Mouse (Mus musculus): ENCODE data around the gene Naa20. TPM values are rescaled to one million over a fixed set of nuclear protein-coding genes. Genes with fewer than 3 reads are reported as not detected.

The Naa20 gene
- polyA plus RNA-seq, 1 experiment from 2014 or later: 134 TPM

GRCm38 (mm10) chr2:145881932-145882331, 20.0 kb upstream of the Naa20 start:
- H3K4me2 ChIP-seq (replicated peaks; ENCODE audit: low read depth): no peak overlapping the region
- H3K9me3 ChIP-seq (ENCODE audit: control insufficient read depth, low read length): no peaks in the 10 kb centered on the region
- WGBS: 88% methylated on average over 5 of the region's 5 CpGs
- no peak for TF ChIP-seq EP300 (optimal IDR thresholded peaks at IDR 0.05)
- no peak overlapping the region for H3K9ac ChIP-seq (ENCODE audit: low read length)
- no peaks in the 10 kb centered on the region; the same call in 1 of the 2 replicates for H3K4me1 ChIP-seq (replicated peaks; ENCODE audit: control insufficient read depth, insufficient read depth)
- H3K27me3 ChIP-seq (ENCODE audit: control insufficient read depth, insufficient read depth, low read length): no peaks in the 10 kb centered on the region
- no peak overlapping the region for H3K4me3 ChIP-seq (ENCODE audit: low read depth, low read length)
- DNase-seq (ENCODE audit: low spot score): no peak
- ATAC-seq (ENCODE audit: low FRiP score, low TSS enrichment): no peak
- H3K27ac ChIP-seq (replicated peaks): no peak overlapping the region
- peaks cover 29% of the 10 kb centered on the region for H3K36me3 ChIP-seq (ENCODE audit: control insufficient read depth, insufficient read depth, low read length)

- Histone ChIP-seq H3K27ac (replicated peaks) (no peak overlapping the region), H3K36me3 (ENCODE audit: control insufficient read depth, insufficient read depth, low read length) (peaks cover 27% of the 10 kb centered on the region), H3K9me3 (ENCODE audit: control insufficient read depth, low read length) (no peaks in the 10 kb centered on the region), H3K27me3 (ENCODE audit: control insufficient read depth, insufficient read depth, low read length) (no peaks in the 10 kb centered on the region), H3K4me3 (ENCODE audit: low read depth, low read length) (no peak overlapping the region), H3K4me1 (replicated peaks; ENCODE audit: control insufficient read depth, insufficient read depth) (no peaks in the 10 kb centered on the region; the same call in 1 of the 2 replicates), H3K9ac (ENCODE audit: low read length) (no peak overlapping the region), H3K4me2 (replicated peaks; ENCODE audit: low read depth) (no peak overlapping the region)
- no peak for DNase-seq (ENCODE audit: low spot score)
- WGBS: 12% methylated on average over 2 of the region's 2 CpGs
- TF ChIP-seq EP300 (optimal IDR thresholded peaks at IDR 0.05) (no peak), CTCF (IDR thresholded peaks at IDR 0.05; ENCODE audit: low read depth) (peak; percentile 82)
- no peak for ATAC-seq (ENCODE audit: low FRiP score, low TSS enrichment)
Measured at GRCm38 (mm10) chr2:145882398-145882797, 19.5 kb upstream of the Naa20 start.

- DNase-seq (ENCODE audit: low spot score) (no peak), ATAC-seq (ENCODE audit: low FRiP score, low TSS enrichment) (peak; percentile 21)
- TF ChIP-seq EP300 (optimal IDR thresholded peaks at IDR 0.05) (no peak), CTCF (IDR thresholded peaks at IDR 0.05; ENCODE audit: low read depth) (no peak)
- WGBS: 25% methylated on average over 17 of the region's 17 CpGs
- Histone ChIP-seq H3K9ac (ENCODE audit: low read length) (no peak overlapping the region; the same call in 1 of the 2 replicates), H3K9me3 (ENCODE audit: control insufficient read depth, low read length) (no peaks in the 10 kb centered on the region), H3K27me3 (ENCODE audit: control insufficient read depth, insufficient read depth, low read length) (no peaks in the 10 kb centered on the region), H3K4me1 (replicated peaks; ENCODE audit: control insufficient read depth, insufficient read depth) (peaks cover 2% of the 10 kb centered on the region; the same call in 1 of the 2 replicates), H3K27ac (replicated peaks) (peak overlapping the region; percentile 82), H3K4me3 (ENCODE audit: low read depth, low read length) (no peak overlapping the region), H3K4me2 (replicated peaks; ENCODE audit: low read depth) (no peak overlapping the region), H3K36me3 (ENCODE audit: control insufficient read depth, insufficient read depth, low read length) (peaks cover 20% of the 10 kb centered on the region)
Measured at GRCm38 (mm10) chr2:145884036-145884912, 17.6 kb upstream of the Naa20 start.

DNA sequence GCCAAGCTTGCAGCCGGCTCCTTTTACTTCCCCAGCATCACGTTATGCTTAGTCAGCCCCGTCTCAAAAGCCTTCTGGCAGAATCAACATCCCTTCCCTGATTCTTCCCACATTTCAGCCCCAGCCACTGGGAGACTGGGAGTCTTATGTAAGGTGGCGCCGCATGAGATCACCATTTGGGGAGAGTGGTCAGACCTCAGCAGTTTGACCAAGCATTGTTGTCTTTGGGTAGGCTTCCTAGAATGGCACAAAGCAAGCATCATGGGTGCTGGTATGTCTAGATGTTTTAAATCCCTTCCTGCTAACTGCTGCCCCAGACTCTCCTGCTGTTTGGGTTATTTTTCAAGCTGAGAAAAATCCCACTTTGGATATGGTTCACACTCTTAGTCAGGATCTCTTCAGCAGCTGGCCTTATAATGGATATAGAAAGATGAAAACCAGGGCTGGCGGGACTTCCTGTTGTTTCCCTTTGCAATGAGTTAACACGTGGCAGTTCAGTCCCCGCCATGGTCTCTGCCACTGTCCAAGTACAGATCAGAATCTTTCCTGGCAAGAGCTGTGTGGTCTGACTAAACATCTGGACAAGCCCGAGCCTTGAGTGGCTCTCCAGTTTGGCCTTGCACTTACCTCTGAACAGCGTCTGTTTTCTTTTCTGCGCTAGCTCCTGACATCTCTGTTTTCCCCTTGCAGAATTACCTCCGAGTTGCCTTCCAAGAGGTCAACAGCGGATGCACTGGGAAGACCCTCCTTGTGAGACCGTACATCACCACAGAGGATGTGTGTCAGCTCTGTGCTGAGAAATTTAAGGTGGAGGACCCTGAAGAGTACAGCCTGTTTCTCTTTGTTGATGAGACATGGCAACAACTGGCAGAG, 16.8 kb upstream of the Naa20 start:
- Histone ChIP-seq H3K4me3 (ENCODE audit: low read depth, low read length) (no peak overlapping the region), H3K4me1 (replicated peaks; ENCODE audit: control insufficient read depth, insufficient read depth) (peaks cover 2% of the 10 kb centered on the region; the same call in 1 of the 2 replicates), H3K36me3 (ENCODE audit: control insufficient read depth, insufficient read depth, low read length) (peaks cover 15% of the 10 kb centered on the region), H3K9ac (ENCODE audit: low read length) (no peak overlapping the region; the same call in 1 of the 2 replicates), H3K27ac (replicated peaks) (peak overlapping the region; percentile 82), H3K4me2 (replicated peaks; ENCODE audit: low read depth) (no peak overlapping the region), H3K9me3 (ENCODE audit: control insufficient read depth, low read length) (no peaks in the 10 kb centered on the region), H3K27me3 (ENCODE audit: control insufficient read depth, insufficient read depth, low read length) (no peaks in the 10 kb centered on the region)
- peak; percentile 25; the same call in 1 of the 2 replicates for ATAC-seq (ENCODE audit: low FRiP score, low TSS enrichment)
- no peak for DNase-seq (ENCODE audit: low spot score)
- 42% methylated on average over 14 of the region's 14 CpGs for WGBS
- TF ChIP-seq CTCF (IDR thresholded peaks at IDR 0.05; ENCODE audit: low read depth) (no peak), EP300 (optimal IDR thresholded peaks at IDR 0.05) (no peak)

GRCm38 (mm10) chr2:145887937-145888765, 13.7 kb upstream of the Naa20 start:
- TF ChIP-seq CTCF (IDR thresholded peaks at IDR 0.05; ENCODE audit: low read depth) (peak; percentile 71), EP300 (optimal IDR thresholded peaks at IDR 0.05) (no peak)
- Histone ChIP-seq H3K9ac (ENCODE audit: low read length) (no peak overlapping the region), H3K9me3 (ENCODE audit: control insufficient read depth, low read length) (no peaks in the 10 kb centered on the region), H3K36me3 (ENCODE audit: control insufficient read depth, insufficient read depth, low read length) (peaks cover 13% of the 10 kb centered on the region), H3K4me2 (replicated peaks; ENCODE audit: low read depth) (no peak overlapping the region), H3K27ac (replicated peaks) (peak overlapping the region; percentile 82), H3K4me3 (ENCODE audit: low read depth, low read length) (no peak overlapping the region), H3K27me3 (ENCODE audit: control insufficient read depth, insufficient read depth, low read length) (no peaks in the 10 kb centered on the region), H3K4me1 (replicated peaks; ENCODE audit: control insufficient read depth, insufficient read depth) (peaks cover 2% of the 10 kb centered on the region; the same call in 1 of the 2 replicates)
- WGBS: 42% methylated on average over 14 of the region's 14 CpGs
- DNase-seq (ENCODE audit: low spot score) (peak; percentile 50), ATAC-seq (ENCODE audit: low FRiP score, low TSS enrichment) (peak; percentile 70)
